Mouse (Mus musculus) heart, adult 2 months (tissue): Measurements from ENCODE around the gene Armc5. TPM values are rescaled to one million over a fixed set of nuclear protein-coding genes. Genes with fewer than 3 reads are reported as not detected.

Experiments used
- DNase-seq, 2 experiments: peaks; one replicate each; pipeline ENCODE4 v3.0.0; 2021
- H3K27ac ChIP-seq: fragments of 200-600 bp; 2 replicates; pipeline ENCODE4 v1.8.1; 2022
- H3K27me3 ChIP-seq: fragments of 200-500 bp; 2 replicates; pipeline ENCODE4 v1.6.1; 2012; ENCODE audit warnings: mild to moderate bottlenecking, low read length, inconsistent platforms, mixed read lengths; ENCODE audit not compliant: control insufficient read depth, insufficient read depth
- H3K36me3 ChIP-seq: fragments of 200-500 bp; 2 replicates; pipeline ENCODE4 v1.6.1; 2012; ENCODE audit warnings: low read length, inconsistent platforms; ENCODE audit not compliant: control insufficient read depth, insufficient read depth
- H3K4me1 ChIP-seq: fragments of 200-500 bp; 2 replicates; pipeline ENCODE4 v1.6.1; 2011; ENCODE audit warnings: low read length; ENCODE audit not compliant: control insufficient read depth, insufficient read depth
- H3K4me3 ChIP-seq: fragments of 200-600 bp; 2 replicates; pipeline ENCODE4 v1.8.1; 2022
- H3K79me2 ChIP-seq: fragments of 200-500 bp; replicated peaks from 2 replicates; pipeline ENCODE4 v1.6.1; 2012; ENCODE audit warnings: mild to moderate bottlenecking, inconsistent platforms, low read length, moderate library complexity, mixed read lengths; ENCODE audit not compliant: control insufficient read depth, insufficient read depth
- H3K9ac ChIP-seq: fragments of 200-500 bp; 2 replicates; pipeline ENCODE4 v1.6.1; 2012; ENCODE audit warnings: low read depth, mild to moderate bottlenecking, control low read depth, inconsistent platforms, low read length, mixed read lengths
- CTCF ChIP-seq: fragments of 200-600 bp; IDR thresholded peaks from 2 replicates; pipeline ENCODE4 v1.8.1; 2022; ENCODE audit warnings: antibody characterized with exemption, mild to moderate bottlenecking, moderate library complexity
- EP300 ChIP-seq: fragments of 200-500 bp; IDR thresholded peaks from 2 replicates; pipeline ENCODE4 v1.6.1; 2011; ENCODE audit warnings: low read depth, low read length, control low read depth; ENCODE audit not compliant: insufficient read depth
- POLR2A ChIP-seq: fragments of 200-500 bp; IDR thresholded peaks from 2 replicates; pipeline ENCODE4 v1.6.1; 2011; ENCODE audit warnings: mild to moderate bottlenecking, low read depth, low read length, control low read depth; ENCODE audit not compliant: insufficient read depth
- WGBS: fragments of 180-500 bp; shearing (Covaris S2); methylation state at CpG from one replicate; pipeline ENCODE4 v1.1.7; 2018; 5-methylcytosine and 5-hydroxymethylcytosine counted together
- intact Hi-C: fragments of 180-260 bp; cut with DNase I; formaldehyde crosslinking; loops from one replicate; pipeline ENCODE4 v1.15.1; 2025
- polyA plus RNA-seq: library from polyadenylated mRNA; depleted of rRNA; stranded (reverse); fragments of >200 nt; gene quantifications from 2 replicates; pipeline ENCODE4 v1.2.3, GENCODE M21; 2012
- total RNA-seq, 2 experiments: library from RNA; stranded (reverse); gene quantifications; 2 replicates each; pipeline ENCODE4 v1.2.3; 2021

Gene Armc5
- total and polyA plus RNA-seq, 3 experiments: 6.8 to 11.2 (median 7.1) TPM

DNA sequence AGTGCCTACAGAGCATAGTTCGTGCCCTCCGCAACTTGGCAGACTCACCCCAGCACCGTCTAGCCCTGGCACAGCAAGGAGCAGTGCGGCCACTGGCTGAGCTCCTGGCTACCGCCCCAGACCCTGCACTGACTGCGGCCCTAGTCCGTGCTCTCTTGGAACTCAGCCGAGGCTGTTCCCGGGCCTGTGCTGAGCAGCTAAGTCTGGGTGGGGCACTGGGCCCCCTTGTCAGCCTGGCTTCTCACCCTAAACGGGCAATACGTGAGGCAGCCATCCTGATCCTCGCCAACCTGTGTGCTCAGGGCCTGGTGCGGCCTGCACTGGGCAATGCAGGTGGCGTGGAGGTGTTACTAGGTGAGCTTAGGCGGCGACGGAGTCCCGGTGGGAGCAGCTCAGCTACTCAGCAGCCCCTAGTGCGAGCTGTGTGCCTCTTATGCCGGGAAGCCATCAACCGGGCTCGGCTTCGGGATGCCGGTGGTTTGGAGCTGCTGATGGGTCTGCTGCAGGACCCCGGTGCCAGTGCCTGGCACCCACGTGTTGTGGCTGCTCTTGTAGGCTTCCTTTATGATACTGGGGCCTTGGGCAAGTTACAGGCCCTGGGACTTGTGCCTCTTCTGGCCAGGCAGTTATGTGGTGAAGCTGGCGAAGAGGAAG is 3.1 kb downstream of the Armc5 start:
- TF ChIP-seq POLR2A: no peak
- no peak for TF ChIP-seq EP300
- no peak for TF ChIP-seq CTCF
- Histone ChIP-seq H3K27me3 (no peaks in the 10 kb centered on the region), H3K36me3 (no peaks in the 10 kb centered on the region), H3K4me1 (peaks cover 4% of the 10 kb centered on the region), H3K27ac (no peak overlapping the region), H3K79me2 (no peaks in the 10 kb centered on the region), H3K9ac (no peak overlapping the region), H3K4me3 (no peak overlapping the region)
- no peak for DNase-seq
- 96% methylated on average over 27 of the region's 27 CpGs for WGBS
- intact Hi-C loops: loop anchor here (10.0 kb wide), 1 partner anchor 375 kb away; the partner anchor contains the start of gene Inpp5f

DNA sequence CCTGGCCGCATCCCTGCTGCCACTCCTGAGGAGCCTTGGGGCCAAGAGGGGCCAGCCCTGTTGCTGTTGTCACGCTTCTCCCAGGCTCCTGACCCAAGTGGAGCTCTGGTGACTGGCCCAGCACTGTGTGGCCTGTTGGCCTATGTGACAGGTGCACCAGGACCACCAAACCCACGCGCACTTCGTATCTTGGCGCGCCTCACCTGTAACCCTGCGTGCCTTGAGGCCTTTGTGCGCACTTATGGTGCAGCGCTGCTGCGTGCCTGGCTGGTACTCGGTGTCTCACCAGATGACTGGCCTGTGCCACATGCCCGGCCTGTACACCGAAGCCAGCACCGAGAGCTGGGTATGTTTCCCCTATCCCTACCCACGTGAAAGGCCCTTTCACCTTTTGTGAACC is 5.2 kb downstream of the Armc5 start:
- Histone ChIP-seq H3K79me2 (no peaks in the 10 kb centered on the region), H3K4me1 (no peaks in the 10 kb centered on the region), H3K4me3 (no peak overlapping the region), H3K36me3 (no peaks in the 10 kb centered on the region; the same call in 1 of the 2 replicates), H3K9ac (no peak overlapping the region), H3K27me3 (no peaks in the 10 kb centered on the region), H3K27ac (no peak overlapping the region)
- no peak for TF ChIP-seq CTCF
- no peak for TF ChIP-seq EP300
- TF ChIP-seq POLR2A: no peak
- WGBS: 95% methylated on average over 16 of the region's 16 CpGs
- DNase-seq: no peak
- intact Hi-C loops: loop anchor here (10.0 kb wide), 1 partner anchor 372 kb away; the partner anchor contains the start of gene Inpp5f

DNA sequence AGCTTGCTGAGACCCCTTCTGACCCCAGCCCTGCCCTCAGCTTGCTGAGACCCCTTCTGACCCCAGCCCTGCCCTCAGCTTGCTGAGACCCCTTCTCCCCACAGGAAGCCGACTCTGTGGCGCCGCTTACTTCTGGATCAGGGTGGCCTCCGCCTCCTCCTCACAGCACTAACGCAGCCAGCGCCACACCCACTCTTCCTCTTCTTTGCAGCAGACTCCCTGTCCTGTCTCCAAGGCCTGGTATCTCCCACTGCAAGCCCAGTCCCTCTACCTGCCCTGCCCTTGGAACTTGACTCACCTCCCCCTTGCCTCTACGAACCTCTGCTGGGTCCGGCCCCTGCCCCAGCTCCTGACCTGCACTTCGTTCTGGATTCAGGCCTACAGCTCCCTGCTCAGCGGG is 6.8 kb downstream of the Armc5 start:
- intact Hi-C loops: loop anchor here (10.0 kb wide), 1 partner anchor 371 kb away; the partner anchor contains the start of gene Inpp5f

DNA sequence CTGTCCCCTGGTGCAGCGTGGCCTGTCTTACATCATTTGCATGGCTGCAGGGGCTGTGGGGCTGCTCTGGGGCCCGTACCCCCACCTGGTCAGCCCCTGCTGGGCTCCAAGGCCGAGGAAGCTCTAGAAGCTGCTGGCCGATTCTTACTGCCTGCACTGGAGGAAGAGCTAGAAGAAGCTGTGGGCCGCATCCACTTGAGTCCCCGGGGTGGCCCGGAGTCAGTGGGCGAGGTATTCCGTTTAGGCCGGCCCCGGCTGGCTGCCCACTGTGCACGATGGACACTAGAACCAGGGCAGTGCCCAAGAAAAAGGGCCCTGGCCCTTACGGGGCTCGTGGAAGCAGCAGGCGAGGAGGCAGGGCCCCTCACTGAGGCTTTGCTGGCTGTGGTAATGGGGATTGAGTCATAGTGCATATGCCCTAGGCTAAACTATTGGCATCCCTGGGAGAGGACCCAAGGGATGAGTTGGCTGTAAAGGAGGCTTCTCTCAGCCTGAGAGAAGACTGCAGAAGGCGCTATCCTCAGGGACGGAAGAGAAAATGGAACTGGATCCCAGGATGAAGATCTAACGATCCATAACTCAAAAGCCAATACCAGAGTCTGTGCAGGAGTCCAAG is 7.4 kb downstream of the Armc5 start:
- Histone ChIP-seq H3K27ac (peak overlapping the region; percentile 57), H3K9ac (peak overlapping the region; percentile 61), H3K4me1 (peaks cover 2% of the 10 kb centered on the region; the same call in 1 of the 2 replicates), H3K27me3 (no peaks in the 10 kb centered on the region), H3K36me3 (no peaks in the 10 kb centered on the region; the same call in 1 of the 2 replicates), H3K4me3 (0 out of 2 replicates have a peak overlapping the region, but pooled peaks have one; percentile 18), H3K79me2 (no peaks in the 10 kb centered on the region)
- DNase-seq: no peak
- intact Hi-C loops: loop anchor here (5.0 to 10.0 kb wide), 2 partner anchors 370 to 463 kb away; partner anchors contain the start of gene Inpp5f
- 91% methylated on average over 18 of the region's 18 CpGs for WGBS
- no peak for TF ChIP-seq EP300

More for the DNA sequence above, 6.8 kb downstream of the Armc5 start:
- DNase-seq: no peak
- WGBS: 50% methylated on average over 10 of the region's 10 CpGs
- Histone ChIP-seq H3K27me3 (no peaks in the 10 kb centered on the region), H3K79me2 (no peaks in the 10 kb centered on the region), H3K4me1 (peaks cover 2% of the 10 kb centered on the region; the same call in 1 of the 2 replicates), H3K36me3 (no peaks in the 10 kb centered on the region; the same call in 1 of the 2 replicates), H3K9ac (peak overlapping the region; percentile 61), H3K27ac (peak overlapping the region; percentile 57), H3K4me3 (0 out of 2 replicates have a peak overlapping the region, but pooled peaks have one; percentile 18)
- TF ChIP-seq EP300 (no peak), CTCF (no peak), POLR2A (no peak)

DNA sequence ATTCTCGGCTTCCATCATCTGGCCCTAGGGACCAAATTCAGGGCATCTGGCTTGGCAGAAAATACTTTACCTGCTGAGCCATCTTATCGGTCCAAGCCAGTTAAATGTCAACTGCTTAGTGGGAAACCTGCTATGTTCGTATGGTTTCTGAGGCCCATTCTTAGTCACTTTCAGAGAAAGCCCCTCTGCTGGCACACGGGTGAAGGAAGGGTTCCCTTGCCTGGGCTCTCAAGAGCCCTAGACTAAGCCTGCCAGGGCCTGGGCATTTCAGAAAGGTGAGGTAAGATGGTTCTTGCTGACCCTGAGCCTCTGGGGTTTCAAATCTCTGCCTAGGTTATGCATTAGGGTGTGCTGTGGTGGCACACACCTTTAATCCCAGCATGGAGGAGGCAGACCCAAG is 8.4 kb downstream of the Armc5 start:
- no peak for DNase-seq
- H3K27ac ChIP-seq: peak overlapping the region; percentile 95
- H3K9ac ChIP-seq: no peak overlapping the region
- H3K79me2 ChIP-seq: no peaks in the 10 kb centered on the region
- H3K36me3 ChIP-seq: no peaks in the 10 kb centered on the region; the same call in 1 of the 2 replicates
- no peak for TF ChIP-seq CTCF
- no peak for TF ChIP-seq POLR2A
- TF ChIP-seq EP300: no peak
- intact Hi-C loops: loop anchor here (5.0 to 10.0 kb wide), 2 partner anchors 369 to 462 kb away; partner anchors contain the start of gene Inpp5f
- no peaks in the 10 kb centered on the region for H3K27me3 ChIP-seq
- 92% methylated on average over 4 of the region's 4 CpGs for WGBS
- peaks cover 2% of the 10 kb centered on the region; the same call in 1 of the 2 replicates for H3K4me1 ChIP-seq
- no peak overlapping the region for H3K4me3 ChIP-seq
